In genomic region chr12:24709831-24710508, GRCm38 (mm10) we compare ENCODE assay signal across 8 mouse cellular contexts. TPM values are rescaled to one million over a fixed set of nuclear protein-coding genes. Genes with fewer than 3 reads are reported as not detected.
A peak's percentile ranks its signal among the peaks of the same experiment; 100 is the strongest.
DNase-seq lines count a peak whose midpoint lies in the region; ATAC-seq and TF ChIP-seq lines count a peak whose summit lies in the region.

No protein-coding gene starts in this region.

- TF ChIP-seq POLR2A in kidney, adult 2 months (IDR thresholded peaks at IDR 0.05; ENCODE audit: low read depth, low read length) = no peak

- TF ChIP-seq CTCF in kidney, adult 2 months (conservative IDR thresholded peaks at IDR 0.05; ENCODE audit: insufficient read depth, insufficient read length, low read depth, low read length) = peak; percentile 30; the same call in 1 of the 2 replicates
- peak; percentile 73 for TF ChIP-seq CTCF in liver, embryonic 14.5 days (IDR thresholded peaks at IDR 0.05; ENCODE audit: low read depth)

- no peaks in the 10 kb centered on the region for H3K9me3 ChIP-seq in liver, embryonic 14.5 days (ENCODE audit: control insufficient read depth, low read length)

- H3K9ac ChIP-seq in liver, embryonic 14.5 days (replicated peaks) = peak overlapping the region; percentile 90

- TF ChIP-seq EP300 in liver, embryonic 14.5 days (IDR thresholded peaks at IDR 0.05; ENCODE audit: low read depth) = no peak

- no peaks in the 10 kb centered on the region for H3K27me3 ChIP-seq in kidney, adult 2 months (replicated peaks; ENCODE audit: control insufficient read depth, insufficient read depth, low read length)
- H3K27me3 ChIP-seq in liver, embryonic 14.5 days (ENCODE audit: control insufficient read depth, insufficient read depth, low read length) = no peaks in the 10 kb centered on the region

- H3K4me2 ChIP-seq in liver, embryonic 14.5 days (ENCODE audit: low read depth) = peak overlapping the region; percentile 98

- H3K27ac ChIP-seq in kidney, adult 2 months (ENCODE audit: insufficient read depth, low read depth, low read length) = no peak overlapping the region
- peak overlapping the region; percentile 84 for H3K27ac ChIP-seq in liver, embryonic 14.5 days

- H3K4me1 ChIP-seq in kidney, adult 2 months (ENCODE audit: control insufficient read depth, insufficient read depth, low read length) = peaks cover 7% of the 10 kb centered on the region; the same call in 1 of the 2 replicates
- H3K4me1 ChIP-seq in liver, embryonic 14.5 days (replicated peaks; ENCODE audit: control insufficient read depth in 2 of 2, insufficient read depth in 2 of 2, low read length in 1 of 2) = peaks cover 36 to 43% of the 10 kb centered on the region in 2 experiments

- 27% methylated on average over 5 of the region's 5 CpGs for WGBS in kidney, adult 2 months
- WGBS in liver, embryonic 14.5 days (ENCODE audit: insufficient replicate concordance) = 32% methylated on average over 5 of the region's 5 CpGs

- H3K4me3 ChIP-seq in kidney, adult 2 months (ENCODE audit: insufficient read depth, low read depth, low read length) = no peak overlapping the region
- peak overlapping the region; percentile 66 to 80 for H3K4me3 ChIP-seq in liver, embryonic 14.5 days (ENCODE audit: insufficient read depth in 1 of 2, low read depth in 2 of 2, low read length in 2 of 2)

- ATAC-seq in liver, embryonic 14.5 days (ENCODE audit: insufficient read depth) = no peak

- DNase-seq in A20 (ENCODE audit: low read depth, low spot score) = peak; percentile 81
- peak; percentile 92 for DNase-seq in ES-CJ7 (ENCODE audit: low read depth, low spot score)
- DNase-seq in cerebellum, postnatal 14 days = peak; percentile 61 to 77
- peak; percentile 67 to 83 for DNase-seq in heart, adult 18-20 months
- peak; percentile 89 for DNase-seq in kidney, adult 2 months
- DNase-seq in liver, embryonic 14.5 days (ENCODE audit: low read depth in 3 of 3, low spot score in 3 of 3) = peak; percentile 79 to 84 (median 81)
- peak; percentile 56 for DNase-seq in neural tube, embryonic 10.5 days (ENCODE audit: extremely low spot score, low spot score)
- DNase-seq in thymus, postnatal 4 days = peak; percentile 47

- no peaks in the 10 kb centered on the region for H3K36me3 ChIP-seq in kidney, adult 2 months (ENCODE audit: control insufficient read depth, insufficient read depth, low read length)
- H3K36me3 ChIP-seq in liver, embryonic 14.5 days (replicated peaks; ENCODE audit: control insufficient read depth, insufficient read depth, low read depth) = peaks cover 62% of the 10 kb centered on the region

RNA-seq across cellular contexts. Expression of gene Rrm2, which starts 1.9 kb away (rescaled TPM):
- 1 to 10 TPM; 2.0 to 3.4 TPM for total RNA-seq in heart, adult 18-20 months (2021)
- polyA plus RNA-seq in kidney, adult 2 months (2012; rRNA removed) = 1.3 and 1.6 TPM in 2 replicates
- 87.7 and 139 TPM in 2 replicates for polyA plus RNA-seq in liver, embryonic 14.5 days (2012; rRNA removed)
- polyA plus RNA-seq in liver, embryonic 14.5 days (2014; fragmentation: Nextera tagmentation; extraction: Ambion mirVana) = 388 and 401 TPM in 2 replicates

RNA-seq across cellular contexts. Expression of gene Cys1, which starts 28.4 kb away (rescaled TPM):
- total RNA-seq in heart, adult 18-20 months (2021) = 1 to 10 TPM; 3.3 to 3.9 TPM
- 71.1 and 93.2 TPM in 2 replicates for polyA plus RNA-seq in kidney, adult 2 months (2012; rRNA removed)
- polyA plus RNA-seq in liver, embryonic 14.5 days (2012; rRNA removed) = 0.74 and 1.2 TPM in 2 replicates
- polyA plus RNA-seq in liver, embryonic 14.5 days (2014; fragmentation: Nextera tagmentation; extraction: Ambion mirVana) = 0.28 and 0.40 TPM in 2 replicates

RNA-seq across cellular contexts. Expression of gene Klf11, which starts 58.9 kb away (rescaled TPM):
- total RNA-seq in heart, adult 18-20 months (2021) = 10 to 100 TPM; 11.6 to 12.4 TPM
- 8.4 and 8.5 TPM in 2 replicates for polyA plus RNA-seq in kidney, adult 2 months (2012; rRNA removed)
- polyA plus RNA-seq in liver, embryonic 14.5 days (2012; rRNA removed) = 5.4 TPM in 2 replicates
- polyA plus RNA-seq in liver, embryonic 14.5 days (2014; fragmentation: Nextera tagmentation; extraction: Ambion mirVana) = 6.9 and 7.7 TPM in 2 replicates

Comparison
In these comparisons a context has a peak if more than half of its experiments do, and no peak if none do; other contexts are left out.
1. RNA of gene Rrm2, which starts 1.9 kb away (polyA plus RNA-seq): 87.7 to 401 TPM in liver, embryonic 14.5 days; 1.3 to 1.6 TPM in kidney, adult 2 months; every median in the first group is over 10 times any median in the second.
2. RNA of gene Cys1, which starts 28.4 kb away (polyA plus RNA-seq): 71.1 to 93.2 TPM in kidney, adult 2 months; 0.28 to 1.2 TPM in liver, embryonic 14.5 days; every median in the first group is over 10 times any median in the second.
3. Peak in every context shown above with its lines, with median percentiles within 50 percentile points of each other: DNase-seq.